In the genomic region with DNA sequence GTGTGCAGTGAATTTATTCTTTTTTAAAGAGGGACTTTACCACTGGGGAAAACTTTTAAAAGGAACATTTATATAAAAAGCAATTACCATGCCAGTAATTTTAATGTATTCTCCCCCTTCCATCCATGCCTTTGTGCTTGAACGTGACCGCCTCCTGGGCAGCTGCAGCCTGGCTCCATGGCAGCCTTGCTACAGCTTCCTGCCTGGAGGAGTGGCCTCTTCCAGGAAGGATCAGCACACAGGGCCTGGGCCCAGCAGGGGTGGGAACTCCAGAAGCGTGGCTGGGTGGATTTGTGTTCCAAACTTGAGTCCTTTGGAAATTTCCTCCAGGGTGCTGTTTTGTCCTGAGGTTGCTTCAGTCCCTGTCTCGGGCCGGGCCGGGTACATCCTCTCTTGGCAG, we compare ENCODE assay signal across 14 mouse cellular contexts. TPM values are rescaled to one million over a fixed set of nuclear protein-coding genes. Genes with fewer than 3 reads are reported as not detected.
DNase-seq lines count a peak whose midpoint lies in the region; ATAC-seq and TF ChIP-seq lines count a peak whose summit lies in the region.
"Had no signal": no experiment of that assay in that cellular context is flagged by ENCODE, and none has a peak within 500 bp of the region (broad histone marks: within the 10 kb centered on the region; RNA-seq: fewer than 3 reads in every experiment).

No protein-coding gene starts in this region.

- H3K9me3 ChIP-seq in heart, embryonic 11.5 days (replicated peaks; ENCODE audit: control insufficient read depth, low read length) = no peaks in the 10 kb centered on the region
- no peaks in the 10 kb centered on the region for H3K9me3 ChIP-seq in forebrain, embryonic 10.5 days
- no peaks in the 10 kb centered on the region for H3K9me3 ChIP-seq in hindbrain, embryonic 14.5 days (ENCODE audit: control insufficient read depth, low read length)
- H3K9me3 ChIP-seq in midbrain, embryonic 16.5 days (replicated peaks; ENCODE audit: control insufficient read depth, low read length, poor library complexity, severe bottlenecking) = no peaks in the 10 kb centered on the region
- H3K9me3 ChIP-seq: embryonic facial prominence, embryonic 15.5 days had no signal

- H3K27me3 ChIP-seq in heart, embryonic 11.5 days (ENCODE audit: control insufficient read depth, insufficient read depth, low read length) = no peaks in the 10 kb centered on the region
- no peaks in the 10 kb centered on the region; the same call in 1 of the 2 replicates for H3K27me3 ChIP-seq in forebrain, embryonic 10.5 days (ENCODE audit: poor library complexity, severe bottlenecking)
- H3K27me3 ChIP-seq in hindbrain, embryonic 14.5 days (ENCODE audit: control insufficient read depth, insufficient read depth, low read length) = no peaks in the 10 kb centered on the region
- no peaks in the 10 kb centered on the region for H3K27me3 ChIP-seq in midbrain, embryonic 16.5 days (ENCODE audit: control insufficient read depth, insufficient read depth, low read depth, low read length)
- no peaks in the 10 kb centered on the region for H3K27me3 ChIP-seq in kidney, adult 2 months (replicated peaks; ENCODE audit: control insufficient read depth, insufficient read depth, low read length)

- no peak overlapping the region for H3K4me3 ChIP-seq in heart, embryonic 11.5 days (ENCODE audit: low read depth, low read length)
- no peak overlapping the region for H3K4me3 ChIP-seq in forebrain, embryonic 10.5 days
- no peak overlapping the region for H3K4me3 ChIP-seq in hindbrain, embryonic 14.5 days (replicated peaks; ENCODE audit: low read length)
- no peak overlapping the region for H3K4me3 ChIP-seq in midbrain, embryonic 16.5 days (ENCODE audit: low read depth, low read length)
- H3K4me3 ChIP-seq in kidney, adult 2 months (ENCODE audit: insufficient read depth, low read depth, low read length) = no peak overlapping the region
- H3K4me3 ChIP-seq: embryonic facial prominence, embryonic 15.5 days had no signal

- 18% methylated on average over 6 of the region's 6 CpGs for WGBS in heart, embryonic 11.5 days (ENCODE audit: insufficient replicate concordance)
- WGBS in forebrain, embryonic 10.5 days = 34% methylated on average over 6 of the region's 6 CpGs
- 14% methylated on average over 6 of the region's 6 CpGs for WGBS in hindbrain, embryonic 14.5 days
- WGBS in midbrain, embryonic 16.5 days = 15% methylated on average over 6 of the region's 6 CpGs
- 57% methylated on average over 6 of the region's 6 CpGs for WGBS in kidney, adult 2 months

- H3K27ac ChIP-seq in heart, embryonic 11.5 days (ENCODE audit: low read depth, low read length) = no peak overlapping the region
- peak overlapping the region; percentile 21 for H3K27ac ChIP-seq in forebrain, embryonic 10.5 days
- peak overlapping the region; percentile 39 for H3K27ac ChIP-seq in hindbrain, embryonic 14.5 days
- peak overlapping the region; percentile 67 for H3K27ac ChIP-seq in midbrain, embryonic 16.5 days (ENCODE audit: low read length)
- no peak overlapping the region for H3K27ac ChIP-seq in kidney, adult 2 months (ENCODE audit: insufficient read depth, low read depth, low read length)
- H3K27ac ChIP-seq: embryonic facial prominence, embryonic 15.5 days had no signal

- TF ChIP-seq POLR2A in kidney, adult 2 months (IDR thresholded peaks at IDR 0.05; ENCODE audit: low read depth, low read length) = no peak

- no peak for DNase-seq in heart, postnatal 14 days
- no peak for DNase-seq in forebrain, embryonic 10.5 days (ENCODE audit: extremely low spot score, low spot score)
- no peak for DNase-seq in hindbrain, embryonic 14.5 days (ENCODE audit: low spot score)
- DNase-seq in kidney, adult 2 months = no peak
- DNase-seq in left cerebral cortex, adult 8-10 months (ENCODE audit: low spot score in 2 of 2) = no peak
- DNase-seq in urinary bladder, postnatal 10 days (ENCODE audit: low spot score) = no peak
- DNase-seq: adrenal gland, adult 8-10 months; heart, postnatal 4 days; kidney, postnatal 14 days; thymus, adult 2 months had no signal

- peak overlapping the region; percentile 29 for H3K4me2 ChIP-seq in heart, embryonic 11.5 days
- H3K4me2 ChIP-seq in hindbrain, embryonic 14.5 days (replicated peaks) = no peak overlapping the region
- H3K4me2 ChIP-seq in midbrain, embryonic 16.5 days (ENCODE audit: low read length) = no peak overlapping the region
- H3K4me2 ChIP-seq: embryonic facial prominence, embryonic 15.5 days had no signal

- 0 out of 2 replicates have a peak, but pooled peaks have one; percentile 32 for ATAC-seq in heart, embryonic 11.5 days (replicated peaks; ENCODE audit: insufficient number of reproducible peaks, low FRiP score, low TSS enrichment)
- no peak for ATAC-seq in hindbrain, embryonic 14.5 days (ENCODE audit: low FRiP score)
- 0 out of 2 replicates have a peak, but pooled peaks have one; percentile 37 for ATAC-seq in midbrain, embryonic 16.5 days

- H3K36me3 ChIP-seq in heart, embryonic 11.5 days (ENCODE audit: control insufficient read depth, insufficient read depth, low read length) = no peaks in the 10 kb centered on the region
- no peaks in the 10 kb centered on the region for H3K36me3 ChIP-seq in forebrain, embryonic 10.5 days (replicated peaks)
- H3K36me3 ChIP-seq in hindbrain, embryonic 14.5 days (replicated peaks; ENCODE audit: control insufficient read depth, insufficient read depth) = no peaks in the 10 kb centered on the region
- no peaks in the 10 kb centered on the region for H3K36me3 ChIP-seq in midbrain, embryonic 16.5 days (ENCODE audit: control insufficient read depth, insufficient read depth, low read length)
- no peaks in the 10 kb centered on the region for H3K36me3 ChIP-seq in kidney, adult 2 months (ENCODE audit: control insufficient read depth, insufficient read depth, low read length)
- H3K36me3 ChIP-seq: embryonic facial prominence, embryonic 15.5 days had no signal

- TF ChIP-seq CTCF in kidney, adult 2 months (conservative IDR thresholded peaks at IDR 0.05; ENCODE audit: insufficient read depth, insufficient read length, low read depth, low read length) = no peak

- no peak overlapping the region for H3K9ac ChIP-seq in heart, embryonic 11.5 days (ENCODE audit: low read depth, low read length)
- 0 out of 2 replicates have a peak overlapping the region, but pooled peaks have one; percentile 7 for H3K9ac ChIP-seq in hindbrain, embryonic 14.5 days
- H3K9ac ChIP-seq in midbrain, embryonic 16.5 days (ENCODE audit: low read depth, low read length) = no peak overlapping the region; the same call in 1 of the 2 replicates
- H3K9ac ChIP-seq: embryonic facial prominence, embryonic 15.5 days had no signal

- H3K4me1 ChIP-seq in heart, embryonic 11.5 days (ENCODE audit: control insufficient read depth, insufficient read depth, low read length) = peaks cover 49% of the 10 kb centered on the region
- H3K4me1 ChIP-seq in forebrain, embryonic 10.5 days = peaks cover 61% of the 10 kb centered on the region
- peaks cover 50% of the 10 kb centered on the region for H3K4me1 ChIP-seq in hindbrain, embryonic 14.5 days (replicated peaks; ENCODE audit: control insufficient read depth, insufficient read depth, low read length)
- H3K4me1 ChIP-seq in midbrain, embryonic 16.5 days (ENCODE audit: control insufficient read depth, insufficient read depth, low read length) = peaks cover 26% of the 10 kb centered on the region
- H3K4me1 ChIP-seq in kidney, adult 2 months (ENCODE audit: control insufficient read depth, insufficient read depth, low read length) = no peaks in the 10 kb centered on the region

- intact Hi-C loops in heart, postnatal 14 days (cut with DNase I) = no loop called here

RNA-seq across cellular contexts. Expression of gene Cacna2d2, which starts 35.9 kb away (rescaled TPM):
- 5.9 and 7.1 TPM in 2 replicates for polyA plus RNA-seq in heart, embryonic 11.5 days (2014; fragmentation: Nextera tagmentation; extraction: Ambion mirVana)
- 10 to 100 TPM in 1 of 2 experiments, 1 to 10 TPM in 1; 5.0 to 10.5 TPM for total RNA-seq in heart, postnatal 14 days (2021)
- 1.0 and 1.2 TPM in 2 replicates for polyA plus RNA-seq in forebrain, embryonic 10.5 days (2016; fragmentation: Nextera tagmentation; extraction: Ambion mirVana)
- 6.8 and 7.7 TPM in 2 replicates for polyA plus RNA-seq in hindbrain, embryonic 14.5 days (2014; fragmentation: Nextera tagmentation; extraction: Ambion mirVana)
- polyA plus RNA-seq in midbrain, embryonic 16.5 days (2015; fragmentation: Nextera tagmentation; extraction: Ambion mirVana) = 9.1 and 9.3 TPM in 2 replicates
- 0.48 and 0.62 TPM in 2 replicates for polyA plus RNA-seq in kidney, adult 2 months (2012; rRNA removed)
- total RNA-seq in left cerebral cortex, adult 8-10 months (2022) = 10 to 100 TPM; 37.3 to 49.0 (median 44.8) TPM
- polyA plus RNA-seq: liver, embryonic 16.5 days had no signal

Comparison
In these comparisons a context has a peak if more than half of its experiments do, and no peak if none do; other contexts are left out.
1. H3K27ac ChIP-seq: peak in forebrain, embryonic 10.5 days (single experiment), hindbrain, embryonic 14.5 days (single experiment) and midbrain, embryonic 16.5 days (single experiment); none in heart, embryonic 11.5 days (single experiment) and kidney, adult 2 months (single experiment).